Mouse (Mus musculus) adipocyte (in vitro differentiated cells): Measurements from ENCODE around the gene Mab21l2.

Experiments used
- DNase-seq: peaks from one replicate; pipeline ENCODE4 v3.0.0-alpha.2; 2016; ENCODE audit warnings: low spot score

The Mab21l2 gene

DNA sequence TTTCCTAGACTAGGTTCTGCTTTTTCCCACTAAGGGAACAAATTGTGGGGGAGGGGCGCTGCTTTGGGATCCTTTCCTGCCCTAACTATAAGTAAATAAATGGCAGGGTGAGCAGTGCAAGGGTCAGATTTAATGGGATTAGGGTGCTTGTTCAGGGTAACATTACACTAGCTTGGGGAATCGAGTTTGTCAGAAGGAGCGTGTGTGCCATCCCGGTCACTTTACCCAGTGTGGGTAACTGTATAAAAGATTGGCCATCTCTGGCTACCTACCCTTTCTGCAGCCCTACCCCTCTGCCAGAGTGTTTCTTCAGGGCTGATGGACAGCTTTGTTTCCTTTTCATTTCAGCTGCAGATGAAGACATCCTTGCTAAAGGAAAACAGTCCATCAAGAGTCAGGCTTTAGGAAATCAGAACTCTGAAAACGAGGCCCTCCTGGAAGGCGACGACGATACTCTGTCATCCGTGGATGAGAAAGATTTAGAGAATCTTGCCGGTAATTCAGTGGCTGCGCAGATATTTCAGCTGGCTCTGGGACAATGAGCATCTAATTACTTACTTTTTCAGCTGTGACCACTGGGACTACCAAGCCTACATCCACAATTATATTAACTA, 8.8 kb downstream of the Mab21l2 start:
- peak; percentile 17 for DNase-seq

GRCm38 (mm10) chr3:86538645-86539554, 9.5 kb downstream of the Mab21l2 start:
- DNase-seq = peak; percentile 41

GRCm38 (mm10) chr3:86536751-86537150, 11.7 kb downstream of the Mab21l2 start:
- DNase-seq = no peak

DNA sequence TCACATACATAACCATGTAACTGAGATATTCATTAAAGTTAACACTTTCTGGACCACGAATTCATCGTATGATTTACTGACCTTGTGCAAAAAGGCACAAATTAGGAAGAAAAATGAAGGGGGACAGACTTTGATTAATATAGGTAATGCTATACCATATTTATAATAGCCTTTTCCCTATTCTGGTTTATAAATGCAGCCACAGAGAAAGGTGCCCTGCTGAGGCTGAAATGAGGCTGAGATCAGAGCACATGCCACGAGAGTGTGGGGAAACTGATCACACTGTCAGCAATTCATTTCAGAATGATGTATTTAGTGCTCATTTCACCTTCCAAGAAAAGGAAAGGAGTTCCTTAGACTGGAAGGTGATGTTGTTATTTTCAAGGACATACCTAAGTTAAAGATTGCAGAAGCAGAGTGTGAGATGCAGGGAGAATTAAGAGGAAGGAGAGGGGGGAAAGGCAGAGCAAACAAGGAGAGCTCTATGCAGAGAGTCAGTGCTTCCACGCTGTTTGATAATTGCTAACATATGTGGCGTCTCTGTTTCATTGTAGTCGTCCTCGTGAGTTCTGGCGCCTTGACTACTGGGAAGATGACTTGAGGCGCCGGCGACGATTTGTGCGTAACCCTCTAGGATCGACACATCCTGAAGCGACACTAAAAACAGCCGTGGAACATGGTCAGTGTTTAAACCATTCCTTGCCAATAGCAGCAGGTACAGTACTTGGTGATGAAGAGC, 16.7 kb downstream of the Mab21l2 start:
- no peak for DNase-seq

- DNase-seq = no peak
Observed at GRCm38 (mm10) chr3:86522880-86523505, 25.4 kb downstream of the Mab21l2 start.

GRCm38 (mm10) chr3:86518506-86519109, 29.8 kb downstream of the Mab21l2 start:
- no peak for DNase-seq

GRCm38 (mm10) chr3:86500586-86500985, 47.8 kb downstream of the Mab21l2 start:
- no peak for DNase-seq
